Mouse (Mus musculus) hindbrain, embryonic 15.5 days (tissue): ENCODE measurements around the gene Cds2. TPM values are rescaled to one million over a fixed set of nuclear protein-coding genes. Genes with fewer than 3 reads are reported as not detected.

Source experiments
- ATAC-seq: fragments of 200-750 bp; cut with Nextera tagmentation; 2 replicates; pipeline ENCODE4 v1.8.0; 2017; ENCODE audit warnings: low read depth, moderate number of reproducible peaks, moderate TSS enrichment; ENCODE audit not compliant: low FRiP score
- H3K27ac ChIP-seq: fragments of 300-500 bp; sonication (generic); replicated peaks from 2 replicates; pipeline ENCODE4 v1.5.1; 2015; ENCODE audit warnings: mild to moderate bottlenecking, inconsistent platforms
- H3K27me3 ChIP-seq: fragments of 300-500 bp; sonication (generic); 2 replicates; pipeline ENCODE4 v1.6.1; 2015; ENCODE audit warnings: control low read depth, inconsistent platforms
- H3K36me3 ChIP-seq: fragments of 300-500 bp; sonication (generic); 2 replicates; pipeline ENCODE4 v1.6.1; 2015; ENCODE audit warnings: control low read depth, inconsistent platforms
- H3K4me1 ChIP-seq: fragments of 300-500 bp; sonication (generic); replicated peaks from 2 replicates; pipeline ENCODE4 v1.6.1; 2015; ENCODE audit warnings: control low read depth, inconsistent platforms
- H3K4me2 ChIP-seq: fragments of 300-500 bp; sonication (generic); 2 replicates; pipeline ENCODE4 v1.6.1; 2015; ENCODE audit warnings: moderate library complexity, mild to moderate bottlenecking, inconsistent platforms
- H3K4me3 ChIP-seq: fragments of 300-500 bp; sonication (generic); 2 replicates; pipeline ENCODE4 v1.5.1; 2015; ENCODE audit warnings: mild to moderate bottlenecking, inconsistent platforms
- H3K9ac ChIP-seq: fragments of 300-500 bp; sonication (generic); 2 replicates; pipeline ENCODE4 v1.6.1; 2015; ENCODE audit warnings: inconsistent platforms
- H3K9me3 ChIP-seq: fragments of 300-500 bp; sonication (generic); 2 replicates; pipeline ENCODE4 v1.6.1; 2016; ENCODE audit warnings: control low read depth, inconsistent platforms
- WGBS: fragments of 180-500 bp; shearing (Covaris S2); methylation state at CpG from one replicate; pipeline ENCODE4 v1.1.7; 2015; 5-methylcytosine and 5-hydroxymethylcytosine counted together
- polyA plus RNA-seq: library from polyadenylated mRNA; unstranded; fragments of >200 nt; fragmentation: Nextera tagmentation; extraction: Ambion mirVana; gene quantifications from 2 replicates; pipeline ENCODE4 v1.2.1, GENCODE M21; 2015

The Cds2 gene
- polyA plus RNA-seq, 1 experiment from 2014 or later: 44.1 TPM

GRCm38 (mm10) chr2:132270331-132270951 is 7.5 kb downstream of the Cds2 start:
- no peaks in the 10 kb centered on the region for H3K9me3 ChIP-seq
- 91% methylated on average over 2 of the region's 2 CpGs for WGBS
- no peak overlapping the region for H3K4me3 ChIP-seq
- no peaks in the 10 kb centered on the region for H3K4me1 ChIP-seq
- no peaks in the 10 kb centered on the region for H3K27me3 ChIP-seq
- no peak overlapping the region for H3K4me2 ChIP-seq
- H3K27ac ChIP-seq: no peak overlapping the region
- no peak for ATAC-seq
- no peaks in the 10 kb centered on the region for H3K36me3 ChIP-seq
- H3K9ac ChIP-seq: no peak overlapping the region

GRCm38 (mm10) chr2:132272694-132273389 is 9.9 kb downstream of the Cds2 start:
- H3K27me3 ChIP-seq: no peaks in the 10 kb centered on the region
- H3K27ac ChIP-seq: no peak overlapping the region

GRCm38 (mm10) chr2:132275527-132275926 is 12.6 kb downstream of the Cds2 start:
- WGBS: 79% methylated on average over 4 of the region's 4 CpGs
- no peak for ATAC-seq
- Histone ChIP-seq H3K9me3 (no peaks in the 10 kb centered on the region), H3K4me3 (no peak overlapping the region), H3K9ac (no peak overlapping the region), H3K4me1 (peaks cover 5% of the 10 kb centered on the region; the same call in 1 of the 2 replicates), H3K36me3 (peaks cover 2% of the 10 kb centered on the region; the same call in 1 of the 2 replicates), H3K4me2 (no peak overlapping the region), H3K27me3 (no peaks in the 10 kb centered on the region), H3K27ac (no peak overlapping the region)

More at GRCm38 (mm10) chr2:132272694-132273389, 9.9 kb downstream of the Cds2 start:
- ATAC-seq: no peak
- Histone ChIP-seq H3K36me3 (no peaks in the 10 kb centered on the region), H3K4me1 (no peaks in the 10 kb centered on the region), H3K4me3 (no peak overlapping the region), H3K4me2 (no peak overlapping the region), H3K9ac (no peak overlapping the region), H3K9me3 (no peaks in the 10 kb centered on the region)
- WGBS: 74% methylated on average over 6 of the region's 6 CpGs

- no peak overlapping the region for H3K9ac ChIP-seq
- H3K9me3 ChIP-seq: no peaks in the 10 kb centered on the region
- no peak overlapping the region for H3K4me2 ChIP-seq
- ATAC-seq: no peak
- 90% methylated on average over 4 of the region's 4 CpGs for WGBS
- no peak overlapping the region for H3K27ac ChIP-seq
- H3K4me3 ChIP-seq: no peak overlapping the region
- no peaks in the 10 kb centered on the region for H3K27me3 ChIP-seq
- H3K4me1 ChIP-seq: peaks cover 5% of the 10 kb centered on the region; the same call in 1 of the 2 replicates
- H3K36me3 ChIP-seq: peaks cover 3% of the 10 kb centered on the region; the same call in 1 of the 2 replicates
These were observed 13.3 kb downstream of the Cds2 start for GRCm38 (mm10) chr2:132276249-132276648.

GRCm38 (mm10) chr2:132278273-132278853 is 15.4 kb downstream of the Cds2 start:
- no peak for ATAC-seq
- Histone ChIP-seq H3K27ac (no peak overlapping the region), H3K9ac (no peak overlapping the region), H3K4me2 (no peak overlapping the region), H3K4me3 (no peak overlapping the region), H3K4me1 (peaks cover 25% of the 10 kb centered on the region), H3K27me3 (no peaks in the 10 kb centered on the region), H3K36me3 (peaks cover 3% of the 10 kb centered on the region; the same call in 1 of the 2 replicates), H3K9me3 (no peaks in the 10 kb centered on the region)
- 79% methylated on average over 8 of the region's 8 CpGs for WGBS

- no peak for ATAC-seq
- Histone ChIP-seq H3K9ac (no peak overlapping the region), H3K9me3 (no peaks in the 10 kb centered on the region), H3K27me3 (no peaks in the 10 kb centered on the region), H3K4me3 (no peak overlapping the region), H3K27ac (no peak overlapping the region), H3K4me2 (no peak overlapping the region), H3K4me1 (peaks cover 32% of the 10 kb centered on the region), H3K36me3 (peaks cover 3% of the 10 kb centered on the region; the same call in 1 of the 2 replicates)
- 71% methylated on average over 3 of the region's 3 CpGs for WGBS
These were observed 16.5 kb downstream of the Cds2 start for GRCm38 (mm10) chr2:132279336-132279882.

- Histone ChIP-seq H3K9me3 (no peaks in the 10 kb centered on the region), H3K9ac (no peak overlapping the region), H3K27ac (no peak overlapping the region), H3K27me3 (no peaks in the 10 kb centered on the region), H3K4me3 (no peak overlapping the region), H3K4me2 (no peak overlapping the region), H3K36me3 (peaks cover 3% of the 10 kb centered on the region; the same call in 1 of the 2 replicates), H3K4me1 (peaks cover 32% of the 10 kb centered on the region)
- no peak for ATAC-seq
- WGBS: 64% methylated on average over 4 of the region's 4 CpGs
These were observed 17.0 kb downstream of the Cds2 start for GRCm38 (mm10) chr2:132279978-132280377.

GRCm38 (mm10) chr2:132280518-132281120 is 17.7 kb downstream of the Cds2 start:
- no peak overlapping the region for H3K9ac ChIP-seq
- H3K36me3 ChIP-seq: peaks cover 3% of the 10 kb centered on the region; the same call in 1 of the 2 replicates
- H3K27me3 ChIP-seq: no peaks in the 10 kb centered on the region
- no peak overlapping the region for H3K4me3 ChIP-seq
- peaks cover 32% of the 10 kb centered on the region for H3K4me1 ChIP-seq
- H3K4me2 ChIP-seq: no peak overlapping the region
- WGBS: 92% methylated on average over 10 of the region's 10 CpGs
- no peaks in the 10 kb centered on the region for H3K9me3 ChIP-seq
- no peak for ATAC-seq
- H3K27ac ChIP-seq: no peak overlapping the region

GRCm38 (mm10) chr2:132281560-132282452 is 18.9 kb downstream of the Cds2 start:
- 62% methylated on average over 10 of the region's 10 CpGs for WGBS
- Histone ChIP-seq H3K4me1 (peaks cover 32% of the 10 kb centered on the region), H3K9ac (no peak overlapping the region), H3K27me3 (no peaks in the 10 kb centered on the region), H3K4me3 (no peak overlapping the region), H3K4me2 (no peak overlapping the region), H3K27ac (no peak overlapping the region), H3K9me3 (no peaks in the 10 kb centered on the region), H3K36me3 (peaks cover 3% of the 10 kb centered on the region; the same call in 1 of the 2 replicates)
- ATAC-seq: no peak

- H3K9ac ChIP-seq: no peak overlapping the region
- H3K4me2 ChIP-seq: no peak overlapping the region
- H3K27ac ChIP-seq: peak overlapping the region; percentile 18; the same call in 1 of the 2 replicates
- H3K9me3 ChIP-seq: no peaks in the 10 kb centered on the region
- WGBS: 42% methylated on average over 12 of the region's 12 CpGs
- peaks cover 32% of the 10 kb centered on the region for H3K4me1 ChIP-seq
- H3K36me3 ChIP-seq: peaks cover 3% of the 10 kb centered on the region; the same call in 1 of the 2 replicates
- no peak overlapping the region for H3K4me3 ChIP-seq
- ATAC-seq: no peak
- H3K27me3 ChIP-seq: no peaks in the 10 kb centered on the region
These were observed 19.7 kb downstream of the Cds2 start for GRCm38 (mm10) chr2:132282453-132283174.
